Mouse (Mus musculus): ENCODE measurements at regions not wholly inside any gene's neighbourhood (a gene's known extent, or its start where the extent isn't known, plus 50 kb on each side); places are given as distances from the start of the nearest gene placed in this dataset.

GRCm38 (mm10) chr13:6199107-6199506 lies 337.8 kb downstream of the Klf6 start:
- TF ChIP-seq CTCF (IDR thresholded peaks at IDR 0.05; ENCODE audit: insufficient read depth, low read depth, low read length) (no peak), POLR2A (IDR thresholded peaks at IDR 0.05; ENCODE audit: insufficient read depth, low read depth, low read length) (no peak)
